8 mouse cellular contexts compared by ENCODE assay signal in the genomic region with DNA sequence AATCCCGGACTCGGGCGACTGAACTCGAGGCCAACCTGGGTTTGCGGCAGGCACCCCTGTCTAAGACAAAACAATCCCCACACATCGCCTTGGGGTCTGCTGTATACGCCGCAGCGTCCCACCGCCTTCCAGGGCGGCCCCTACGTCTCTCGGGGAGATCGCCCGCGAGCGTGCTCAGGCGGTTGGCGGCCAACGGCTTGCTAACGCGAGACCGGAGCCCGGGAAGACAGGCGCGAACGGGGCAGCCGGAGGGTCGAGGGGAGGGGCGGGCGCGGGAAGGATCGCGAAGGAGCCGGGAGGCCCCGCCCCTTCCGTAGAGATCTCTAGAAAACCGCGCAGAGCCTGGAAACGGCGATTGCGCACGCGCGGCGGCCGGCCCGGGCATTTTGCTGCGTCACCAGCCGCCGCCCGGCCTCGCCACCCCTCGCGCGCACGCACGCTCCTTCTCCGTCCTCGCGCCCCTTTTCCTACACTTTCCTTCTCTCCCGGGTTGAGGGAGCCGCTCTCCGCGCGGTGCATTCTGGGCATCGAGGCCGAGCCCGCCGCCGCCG. TPM values are rescaled to one million over a fixed set of nuclear protein-coding genes. Genes with fewer than 3 reads are reported as not detected.
DNase-seq lines count a peak whose midpoint lies in the region; ATAC-seq lines count a peak whose summit lies in the region.

A gene (plus strand): TSS at position 354 of the 551 bp plus-strand sequence.

- H3K36me3 ChIP-seq in hindbrain, embryonic 11.5 days (ENCODE audit: control insufficient read depth, insufficient read depth, low read length) = no peaks in the 10 kb centered on the region

- H3K4me1 ChIP-seq in hindbrain, embryonic 11.5 days (replicated peaks; ENCODE audit: control insufficient read depth, insufficient read depth, low read length) = peaks cover 3% of the 10 kb centered on the region; the same call in 1 of the 2 replicates

- peak; percentile 93 for ATAC-seq in hindbrain, embryonic 11.5 days (ENCODE audit: low FRiP score)

- H3K4me2 ChIP-seq in hindbrain, embryonic 11.5 days (replicated peaks; ENCODE audit: low read depth, low read length) = peak within 1 kb of the TSS; percentile 91

- H3K27ac ChIP-seq in hindbrain, embryonic 11.5 days (ENCODE audit: low read depth, low read length) = peak within 1 kb of the TSS; percentile 98

- peak within 1 kb of the TSS; percentile 88 for H3K4me3 ChIP-seq in hindbrain, embryonic 11.5 days (ENCODE audit: low read depth, low read length)

- peak within 1 kb of the TSS; percentile 89 for H3K9ac ChIP-seq in hindbrain, embryonic 11.5 days (ENCODE audit: low read depth, low read length)

- no peaks in the 10 kb centered on the region for H3K27me3 ChIP-seq in hindbrain, embryonic 11.5 days (ENCODE audit: control insufficient read depth, insufficient read depth, low read length)

- WGBS in hindbrain, embryonic 11.5 days = 1% methylated on average over 61 of the region's 72 CpGs

- DNase-seq in MN1 (ENCODE audit: low spot score) = peak; percentile 100
- DNase-seq in cerebellum, adult 9-10 months = peak; percentile 97
- peak; percentile 93 to 98 for DNase-seq in frontal cortex, adult 2 months (ENCODE audit: extremely low spot score in 1 of 2, low spot score in 1 of 2)
- DNase-seq in hindbrain, embryonic 11.5 days (ENCODE audit: low spot score) = peak; percentile 99
- DNase-seq in layer of hippocampus, postnatal 10 days (ENCODE audit: low spot score in 2 of 2) = peak; percentile 98 to 99
- peak; percentile 98 for DNase-seq in lung, postnatal 10 days
- DNase-seq in ovary, postnatal 36 days (ENCODE audit: low spot score) = peak; percentile 99
- DNase-seq in thymus, postnatal 25 days = peak; percentile 96

- H3K9me3 ChIP-seq in hindbrain, embryonic 11.5 days (ENCODE audit: control insufficient read depth, low read length) = no peaks in the 10 kb centered on the region

RNA-seq across cellular contexts. Expression of the gene that starts here (rescaled TPM):
- polyA plus RNA-seq in frontal cortex, adult 2 months (2012; rRNA removed) = 80.8 and 83.1 TPM in 2 replicates
- 590 and 626 TPM in 2 replicates for polyA plus RNA-seq in hindbrain, embryonic 11.5 days (2014; fragmentation: Nextera tagmentation; extraction: Ambion mirVana)
- 100 to 1,000 TPM; 166 to 168 TPM for total RNA-seq in layer of hippocampus, postnatal 10 days (2021)

Comparison
In these comparisons a context has a peak if more than half of its experiments do, and no peak if none do; other contexts are left out.
1. Peak in every context shown above with its lines: DNase-seq, ATAC-seq, H3K4me3 ChIP-seq and H3K27ac ChIP-seq.